Mouse (Mus musculus) CD4-positive, CD25-positive, alpha-beta regulatory T cell, adult 9 weeks (primary cell): ENCODE results near the gene Iapp. TPM values are rescaled to one million over a fixed set of nuclear protein-coding genes. Genes with fewer than 3 reads are reported as not detected.

Experiments used
- polyA plus RNA-seq: library from polyadenylated mRNA; unstranded; fragments of 100-300 nt; shearing (Covaris generic); gene quantifications from one replicate; pipeline ENCODE4 v1.2.1, GENCODE M21; 2017

Iapp gene
- not detected for polyA plus RNA-seq

GRCm38 (mm10) chr6:142298098-142298497, at the start of gene Iapp:
Gene Iapp, plus strand, starts transcription at chr6:142298423.

GRCm38 (mm10) chr6:142322881-142323280, 24.7 kb downstream of the Iapp start, which contains the start of gene Slco1a5:
Gene Slco1a5, minus strand, starts transcription at chr6:142322981.

GRCm38 (mm10) chr6:142345440-142346038, 47.3 kb downstream of the Iapp start, which contains the start of gene Pyroxd1:
Gene Pyroxd1, plus strand, starts transcription at chr6:142345654.

Other genes with a start within 250 kb of the Iapp start
- 0.89 TPM for gene Slco1a6, start 89.9 kb upstream of the Iapp start, polyA plus RNA-seq
- not detected for gene Slco1a5, start 24.6 kb downstream of the Iapp start, polyA plus RNA-seq
- 27.8 TPM for gene Pyroxd1, start 47.2 kb downstream of the Iapp start, polyA plus RNA-seq
- 49.7 TPM for gene Recql, start 88.7 kb downstream of the Iapp start, polyA plus RNA-seq
- gene Golt1b, start 88.8 kb downstream of the Iapp start, polyA plus RNA-seq: 24.9 TPM
- 0.74 TPM for gene Spx, start 115.0 kb downstream of the Iapp start, polyA plus RNA-seq
- gene Gys2, start 174.7 kb downstream of the Iapp start, polyA plus RNA-seq: not detected
- gene Ldhb, start 209.5 kb downstream of the Iapp start, polyA plus RNA-seq: 158 TPM